Mouse (Mus musculus): Measurements from ENCODE around the gene Rln3. TPM values are rescaled to one million over a fixed set of nuclear protein-coding genes. Genes with fewer than 3 reads are reported as not detected.

Rln3 gene
- polyA plus RNA-seq, 1 experiment from 2014 or later: not detected

- Histone ChIP-seq H3K4me2 (ENCODE audit: low read length) (no peak within 1 kb of the TSS), H3K36me3 (ENCODE audit: control insufficient read depth, insufficient read depth, low read length) (no peaks in the 10 kb centered on the region), H3K4me1 (ENCODE audit: control insufficient read depth, insufficient read depth, low read length) (no peaks in the 10 kb centered on the region), H3K9ac (ENCODE audit: low read length) (no peak within 1 kb of the TSS), H3K4me3 (ENCODE audit: low read depth, low read length) (no peak within 1 kb of the TSS), H3K27me3 (replicated peaks; ENCODE audit: control insufficient read depth, insufficient read depth, low read length) (peaks cover 25% of the 10 kb centered on the region), H3K27ac (ENCODE audit: low read depth, low read length) (no peak within 1 kb of the TSS), H3K9me3 (replicated peaks; ENCODE audit: control insufficient read depth, low read length) (no peaks in the 10 kb centered on the region)
- ATAC-seq (no peak), DNase-seq (ENCODE audit: low spot score) (no peak)
- WGBS: 10% methylated on average over 18 of the region's 18 CpGs
These were observed 23.7 kb downstream of the Rln3 start, which contains the start of gene Palm3 for GRCm38 (mm10) chr8:84021096-84021495. Palm3 (plus strand) TSS chr8:84021471.

GRCm38 (mm10) chr8:84019738-84020137 is 25.1 kb downstream of the Rln3 start:
- no peaks in the 10 kb centered on the region for H3K9me3 ChIP-seq (replicated peaks; ENCODE audit: control insufficient read depth, low read length)
- WGBS: 90% methylated on average over 9 of the region's 9 CpGs
- no peak overlapping the region for H3K9ac ChIP-seq (ENCODE audit: low read length)
- H3K27me3 ChIP-seq (replicated peaks; ENCODE audit: control insufficient read depth, insufficient read depth, low read length): peaks cover 15% of the 10 kb centered on the region
- no peak overlapping the region for H3K4me3 ChIP-seq (ENCODE audit: low read depth, low read length)
- ATAC-seq: no peak
- no peaks in the 10 kb centered on the region for H3K4me1 ChIP-seq (ENCODE audit: control insufficient read depth, insufficient read depth, low read length)
- H3K27ac ChIP-seq (ENCODE audit: low read depth, low read length): no peak overlapping the region
- no peaks in the 10 kb centered on the region for H3K36me3 ChIP-seq (ENCODE audit: control insufficient read depth, insufficient read depth, low read length)
- H3K4me2 ChIP-seq (ENCODE audit: low read length): no peak overlapping the region
- no peak for DNase-seq (ENCODE audit: low spot score)

- H3K4me1 ChIP-seq (ENCODE audit: control insufficient read depth, insufficient read depth, low read length): peaks cover 2% of the 10 kb centered on the region; the same call in 1 of the 2 replicates
- 94% methylated on average over 5 of the region's 5 CpGs for WGBS
- H3K9ac ChIP-seq (ENCODE audit: low read length): no peak overlapping the region
- H3K9me3 ChIP-seq (replicated peaks; ENCODE audit: control insufficient read depth, low read length): no peaks in the 10 kb centered on the region
- no peak overlapping the region for H3K4me2 ChIP-seq (ENCODE audit: low read length)
- H3K27me3 ChIP-seq (replicated peaks; ENCODE audit: control insufficient read depth, insufficient read depth, low read length): peaks cover 36% of the 10 kb centered on the region
- no peak overlapping the region for H3K27ac ChIP-seq (ENCODE audit: low read depth, low read length)
- DNase-seq (ENCODE audit: low spot score) (no peak), ATAC-seq (no peak)
- H3K4me3 ChIP-seq (ENCODE audit: low read depth, low read length): no peak overlapping the region
- H3K36me3 ChIP-seq (ENCODE audit: control insufficient read depth, insufficient read depth, low read length): no peaks in the 10 kb centered on the region
These were observed 29.0 kb downstream of the Rln3 start for GRCm38 (mm10) chr8:84015833-84016232.

GRCm38 (mm10) chr8:84012499-84013165 is 32.2 kb downstream of the Rln3 start:
- WGBS: 2% methylated on average over 35 of the region's 35 CpGs
- peaks cover 2% of the 10 kb centered on the region; the same call in 1 of the 2 replicates for H3K4me1 ChIP-seq (ENCODE audit: control insufficient read depth, insufficient read depth, low read length)
- no peaks in the 10 kb centered on the region for H3K9me3 ChIP-seq (replicated peaks; ENCODE audit: control insufficient read depth, low read length)
- H3K4me2 ChIP-seq (ENCODE audit: low read length): peak overlapping the region; percentile 94
- H3K9ac ChIP-seq (ENCODE audit: low read length): peak overlapping the region; percentile 29
- ATAC-seq (no peak), DNase-seq (ENCODE audit: low spot score) (no peak)
- H3K36me3 ChIP-seq (ENCODE audit: control insufficient read depth, insufficient read depth, low read length): no peaks in the 10 kb centered on the region
- H3K27me3 ChIP-seq (replicated peaks; ENCODE audit: control insufficient read depth, insufficient read depth, low read length): peaks cover 38% of the 10 kb centered on the region
- H3K27ac ChIP-seq (ENCODE audit: low read depth, low read length): no peak overlapping the region
- H3K4me3 ChIP-seq (ENCODE audit: low read depth, low read length): peak overlapping the region; percentile 52

- ATAC-seq (peak; percentile 22; the same call in 1 of the 2 replicates), DNase-seq (ENCODE audit: low spot score) (no peak)
- Histone ChIP-seq H3K9me3 (replicated peaks; ENCODE audit: control insufficient read depth, low read length) (no peaks in the 10 kb centered on the region), H3K4me1 (ENCODE audit: control insufficient read depth, insufficient read depth, low read length) (peaks cover 2% of the 10 kb centered on the region; the same call in 1 of the 2 replicates), H3K27me3 (replicated peaks; ENCODE audit: control insufficient read depth, insufficient read depth, low read length) (peaks cover 38% of the 10 kb centered on the region), H3K27ac (ENCODE audit: low read depth, low read length) (no peak within 1 kb of the TSS), H3K4me3 (ENCODE audit: low read depth, low read length) (peak within 1 kb of the TSS; percentile 52), H3K36me3 (ENCODE audit: control insufficient read depth, insufficient read depth, low read length) (no peaks in the 10 kb centered on the region), H3K4me2 (ENCODE audit: low read length) (peak within 1 kb of the TSS; percentile 94), H3K9ac (ENCODE audit: low read length) (peak within 1 kb of the TSS; percentile 57)
- WGBS: under 1% methylated on average over 45 of the region's 45 CpGs
These were observed 32.9 kb downstream of the Rln3 start, which contains the start of gene 2210011C24Rik for GRCm38 (mm10) chr8:84011705-84012498. 2210011C24Rik (minus strand) TSS chr8:84012171.

- peak overlapping the region; percentile 52 for H3K4me3 ChIP-seq (ENCODE audit: low read depth, low read length)
- H3K4me2 ChIP-seq (ENCODE audit: low read length): peak overlapping the region; percentile 94
- peaks cover 2% of the 10 kb centered on the region; the same call in 1 of the 2 replicates for H3K4me1 ChIP-seq (ENCODE audit: control insufficient read depth, insufficient read depth, low read length)
- ATAC-seq: peak; percentile 78
- H3K27ac ChIP-seq (ENCODE audit: low read depth, low read length): no peak overlapping the region
- no peaks in the 10 kb centered on the region for H3K9me3 ChIP-seq (replicated peaks; ENCODE audit: control insufficient read depth, low read length)
- H3K36me3 ChIP-seq (ENCODE audit: control insufficient read depth, insufficient read depth, low read length): no peaks in the 10 kb centered on the region
- peaks cover 38% of the 10 kb centered on the region for H3K27me3 ChIP-seq (replicated peaks; ENCODE audit: control insufficient read depth, insufficient read depth, low read length)
- peak; percentile 77 for DNase-seq (ENCODE audit: low spot score)
- peak overlapping the region; percentile 57 for H3K9ac ChIP-seq (ENCODE audit: low read length)
- 2% methylated on average over 82 of the region's 83 CpGs for WGBS
These were observed 33.9 kb downstream of the Rln3 start for GRCm38 (mm10) chr8:84010625-84011611.

GRCm38 (mm10) chr8:84009876-84010275 is 34.9 kb downstream of the Rln3 start:
- DNase-seq (ENCODE audit: low spot score) (peak; percentile 82), ATAC-seq (peak; percentile 49; the same call in 1 of the 2 replicates)
- no peaks in the 10 kb centered on the region for H3K36me3 ChIP-seq (ENCODE audit: control insufficient read depth, insufficient read depth, low read length)
- no peaks in the 10 kb centered on the region for H3K9me3 ChIP-seq (replicated peaks; ENCODE audit: control insufficient read depth, low read length)
- H3K27ac ChIP-seq (ENCODE audit: low read depth, low read length): no peak overlapping the region
- H3K4me1 ChIP-seq (ENCODE audit: control insufficient read depth, insufficient read depth, low read length): peaks cover 6% of the 10 kb centered on the region
- peaks cover 38% of the 10 kb centered on the region for H3K27me3 ChIP-seq (replicated peaks; ENCODE audit: control insufficient read depth, insufficient read depth, low read length)
- H3K9ac ChIP-seq (ENCODE audit: low read length): no peak overlapping the region
- no peak overlapping the region for H3K4me3 ChIP-seq (ENCODE audit: low read depth, low read length)
- WGBS: 1% methylated on average over 11 of the region's 11 CpGs
- H3K4me2 ChIP-seq (ENCODE audit: low read length): no peak overlapping the region

GRCm38 (mm10) chr8:84008362-84008761 is 36.4 kb downstream of the Rln3 start:
- peaks cover 35% of the 10 kb centered on the region for H3K27me3 ChIP-seq (replicated peaks; ENCODE audit: control insufficient read depth, insufficient read depth, low read length)
- ATAC-seq: no peak

More at GRCm38 (mm10) chr8:84008362-84008761, 36.4 kb downstream of the Rln3 start:
- H3K4me3 ChIP-seq (ENCODE audit: low read depth, low read length): no peak overlapping the region
- peaks cover 12% of the 10 kb centered on the region for H3K4me1 ChIP-seq (ENCODE audit: control insufficient read depth, insufficient read depth, low read length)
- no peaks in the 10 kb centered on the region for H3K36me3 ChIP-seq (ENCODE audit: control insufficient read depth, insufficient read depth, low read length)
- H3K27ac ChIP-seq (ENCODE audit: low read depth, low read length): no peak overlapping the region
- no peak overlapping the region for H3K4me2 ChIP-seq (ENCODE audit: low read length)
- H3K9me3 ChIP-seq (replicated peaks; ENCODE audit: control insufficient read depth, low read length): no peaks in the 10 kb centered on the region
- H3K9ac ChIP-seq (ENCODE audit: low read length): no peak overlapping the region
- 33% methylated on average over 7 of the region's 7 CpGs for WGBS
- no peak for DNase-seq (ENCODE audit: low spot score)

Measured in forebrain, embryonic 14.5 days (tissue).